Mouse (Mus musculus) frontal cortex, postnatal 36 days (tissue): ENCODE results near the gene Rsph14.

ENCODE experiments used
- DNase-seq, 2 experiments: peaks; one replicate each; pipeline ENCODE4 v3.0.0; 2022; ENCODE audit warnings: low spot score in 2 of 2

The Rsph14 gene

DNA sequence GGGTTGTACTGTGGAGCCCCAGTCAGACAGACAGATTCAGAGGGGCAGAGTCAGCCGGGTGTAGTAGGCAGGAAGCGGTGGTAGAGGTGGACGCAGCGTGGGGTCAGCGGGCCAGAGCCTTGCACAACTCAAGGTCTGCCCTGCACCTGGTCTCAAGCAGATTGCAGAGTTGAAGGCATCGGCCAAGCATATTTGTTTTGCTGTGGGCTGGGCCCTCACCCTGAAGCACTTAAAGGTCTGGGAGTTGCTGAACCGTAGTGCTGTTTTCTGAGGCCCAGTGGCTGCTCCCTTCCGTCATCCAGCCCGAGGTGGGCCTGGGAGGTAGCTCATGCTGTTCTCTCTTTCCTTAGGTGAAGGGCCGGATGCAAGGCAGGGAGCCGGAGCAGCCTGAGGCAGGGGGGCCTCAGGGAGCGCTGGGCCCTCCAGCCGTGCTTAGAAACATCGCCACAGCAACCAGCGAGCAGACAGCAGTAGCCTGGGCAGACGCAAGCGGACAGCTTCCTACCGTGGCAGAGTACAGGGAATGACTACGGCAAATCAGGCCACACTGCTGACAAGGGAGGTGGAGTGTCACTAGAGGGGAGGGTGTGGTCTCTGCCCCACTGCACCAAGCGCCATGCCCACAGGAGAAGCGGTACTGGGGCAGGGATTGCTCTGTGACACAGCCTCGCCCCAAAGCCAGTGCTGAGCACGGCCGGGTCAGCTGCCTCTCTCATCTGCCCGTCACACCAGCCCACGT is 41.6 kb downstream of the Rsph14 start:
- DNase-seq = no peak

- no peak for DNase-seq
Observed at GRCm38 (mm10) chr10:74989814-74990213, 42.6 kb downstream of the Rsph14 start.

- no peak for DNase-seq
Observed at GRCm38 (mm10) chr10:74987698-74988470, 44.5 kb downstream of the Rsph14 start.

DNA sequence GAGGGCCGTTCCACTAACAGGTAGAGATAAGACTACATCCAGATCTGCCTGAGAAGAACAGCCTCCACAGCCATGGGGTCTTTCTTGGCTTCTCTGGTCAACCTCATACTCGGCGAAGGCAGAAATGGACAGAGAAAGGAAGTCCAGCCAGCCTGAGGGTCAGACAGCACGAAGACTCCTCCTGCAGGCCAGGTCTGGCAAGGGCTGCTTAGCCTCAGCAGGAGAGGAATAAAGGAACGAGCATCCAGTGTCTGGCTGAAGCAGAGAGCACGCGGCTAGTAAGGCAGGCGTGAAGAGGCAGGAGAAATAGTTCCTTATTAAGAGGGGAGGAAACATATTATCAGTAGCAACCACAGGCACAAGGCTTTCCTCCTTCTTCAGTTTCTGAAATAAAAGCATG is 49.2 kb downstream of the Rsph14 start:
- no peak for DNase-seq

DNA sequence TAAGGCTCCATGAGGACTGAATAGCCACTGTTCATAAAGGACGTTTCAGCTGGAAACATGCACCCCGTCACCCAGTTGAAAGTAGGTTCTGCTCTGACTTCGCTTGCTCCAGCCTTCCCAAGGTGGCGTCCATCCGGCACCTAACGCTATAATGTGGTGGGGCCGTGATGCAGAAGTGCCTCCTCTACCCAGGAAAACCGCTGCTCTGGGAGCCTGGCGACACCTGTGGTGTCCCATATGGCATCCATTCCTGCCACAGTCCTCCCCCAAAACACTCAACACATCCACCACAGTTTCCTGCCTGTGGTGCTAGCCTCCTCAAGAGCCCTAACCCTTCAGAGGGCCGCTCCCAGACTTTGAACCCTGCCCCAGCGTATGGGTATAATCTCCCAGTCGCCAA is 51.2 kb downstream of the Rsph14 start:
- DNase-seq = no peak

DNA sequence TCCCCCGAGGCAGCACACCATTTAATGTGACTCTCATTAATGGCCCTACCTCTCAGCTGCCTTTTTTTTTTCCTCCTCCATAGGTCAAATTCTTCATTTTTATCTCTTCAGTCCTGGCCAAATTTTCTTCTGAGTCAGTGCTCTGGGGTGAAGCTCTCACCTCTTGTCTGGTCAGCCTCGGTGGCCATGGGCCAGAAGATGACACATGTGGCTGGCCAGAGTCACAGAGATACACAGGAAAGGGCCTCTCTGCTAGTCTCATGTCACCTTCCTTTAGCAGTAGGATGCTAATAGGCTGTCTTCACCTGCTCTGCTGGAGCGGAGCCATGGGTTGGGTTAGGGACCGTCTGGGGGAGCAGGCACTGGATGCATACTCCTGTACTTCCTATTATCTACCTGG is 54.3 kb downstream of the Rsph14 start:
- no peak for DNase-seq

DNA sequence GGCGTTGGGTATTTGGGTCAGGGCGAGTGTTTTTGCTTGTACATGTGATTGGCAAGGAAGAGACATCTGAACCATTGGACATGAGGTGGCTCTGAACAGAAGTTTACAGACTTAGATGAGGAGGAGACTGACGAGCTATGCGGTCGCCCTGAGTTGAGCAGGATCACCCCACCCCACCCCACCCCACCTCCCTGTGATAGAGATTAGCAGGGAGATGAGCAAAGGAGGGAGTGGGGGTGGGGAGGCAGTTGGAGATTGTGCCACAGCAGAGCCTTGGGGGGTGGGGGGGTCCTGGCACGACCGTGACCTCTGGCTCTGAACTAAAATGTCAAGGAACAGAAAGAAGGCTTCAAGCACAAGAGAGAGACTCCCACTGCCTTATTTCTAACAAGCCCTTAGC is 56.0 kb downstream of the Rsph14 start:
- DNase-seq = no peak

- no peak for DNase-seq
Observed at GRCm38 (mm10) chr10:74975626-74976025, 56.8 kb downstream of the Rsph14 start.

GRCm38 (mm10) chr10:74973026-74973425 is 59.4 kb downstream of the Rsph14 start:
- no peak for DNase-seq

DNA sequence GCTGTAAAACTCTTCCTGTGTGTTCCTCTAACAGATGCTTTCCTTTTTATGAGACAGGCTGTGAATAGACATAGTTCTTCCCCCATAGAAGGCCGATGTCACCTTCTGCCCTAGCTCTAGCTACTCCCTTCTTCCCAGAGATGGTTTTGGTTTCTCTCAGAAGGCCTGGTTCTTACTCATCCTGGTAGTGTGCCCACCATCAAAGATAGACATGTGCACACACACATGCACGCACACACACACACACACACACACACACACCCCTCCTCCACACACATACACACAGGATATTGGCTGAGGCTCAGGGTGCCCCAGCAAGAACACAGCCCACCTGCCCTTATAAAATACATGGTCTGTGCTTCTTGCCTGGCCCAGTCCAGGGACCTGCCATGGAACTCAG is 63.1 kb downstream of the Rsph14 start:
- no peak for DNase-seq

DNA sequence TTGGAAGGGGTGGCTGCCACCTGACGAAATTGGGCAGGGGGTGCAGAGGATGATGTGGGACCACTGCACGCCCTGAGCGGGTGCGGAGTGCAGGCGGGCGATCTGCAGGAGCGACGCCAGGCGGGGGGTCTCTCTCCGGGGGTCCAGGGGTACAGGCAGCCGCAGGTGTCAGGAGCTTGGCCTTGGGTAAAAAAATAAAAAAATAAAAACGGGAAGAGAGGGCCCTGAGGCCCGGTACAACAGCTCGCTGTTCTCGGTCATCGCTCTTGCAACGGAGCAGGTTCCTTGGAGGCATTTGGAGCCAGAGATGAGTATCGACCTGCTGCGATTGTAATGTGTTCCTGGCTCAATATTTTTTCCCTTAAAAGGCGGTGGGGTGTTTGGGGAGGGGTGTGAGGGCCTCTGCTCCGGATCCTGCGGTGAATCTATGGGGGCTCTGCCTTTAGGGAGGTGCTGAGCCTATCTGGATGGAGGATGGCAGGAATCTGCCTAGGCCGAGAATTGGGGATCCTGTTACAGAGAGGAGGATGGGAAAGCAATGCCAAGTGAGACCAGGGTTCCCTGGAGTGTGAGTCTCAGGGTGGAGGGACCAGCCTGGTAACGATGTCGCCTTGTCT is 64.6 kb downstream of the Rsph14 start:
- DNase-seq = peak in 1 of 2 experiments; percentile 55

- peak; percentile 98 to 100 for DNase-seq
Observed at GRCm38 (mm10) chr10:74966850-74967451, 65.4 kb downstream of the Rsph14 start, which contains the start of gene Gnaz. Gene Gnaz, plus strand, starts transcription at chr10:74967177.

DNA sequence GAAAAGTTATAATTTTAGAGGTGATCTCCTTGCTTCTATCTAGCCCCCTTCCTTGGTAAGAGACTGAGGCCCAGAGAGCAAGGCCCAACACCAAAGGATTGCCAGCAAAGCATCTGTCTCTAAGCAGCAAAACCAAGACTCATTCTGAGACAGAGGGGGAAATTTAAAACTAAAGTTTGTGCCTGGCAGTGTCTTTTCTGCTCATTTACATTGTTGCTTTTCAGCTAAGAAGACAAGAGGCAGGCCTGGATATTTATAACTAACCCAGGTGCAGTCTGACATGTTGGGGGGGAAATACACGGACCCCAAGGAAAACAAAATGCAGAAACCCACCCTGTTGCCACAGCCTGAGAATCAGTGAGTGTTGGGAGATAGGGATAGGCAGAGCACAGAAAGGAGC is 68.0 kb downstream of the Rsph14 start:
- no peak for DNase-seq

DNA sequence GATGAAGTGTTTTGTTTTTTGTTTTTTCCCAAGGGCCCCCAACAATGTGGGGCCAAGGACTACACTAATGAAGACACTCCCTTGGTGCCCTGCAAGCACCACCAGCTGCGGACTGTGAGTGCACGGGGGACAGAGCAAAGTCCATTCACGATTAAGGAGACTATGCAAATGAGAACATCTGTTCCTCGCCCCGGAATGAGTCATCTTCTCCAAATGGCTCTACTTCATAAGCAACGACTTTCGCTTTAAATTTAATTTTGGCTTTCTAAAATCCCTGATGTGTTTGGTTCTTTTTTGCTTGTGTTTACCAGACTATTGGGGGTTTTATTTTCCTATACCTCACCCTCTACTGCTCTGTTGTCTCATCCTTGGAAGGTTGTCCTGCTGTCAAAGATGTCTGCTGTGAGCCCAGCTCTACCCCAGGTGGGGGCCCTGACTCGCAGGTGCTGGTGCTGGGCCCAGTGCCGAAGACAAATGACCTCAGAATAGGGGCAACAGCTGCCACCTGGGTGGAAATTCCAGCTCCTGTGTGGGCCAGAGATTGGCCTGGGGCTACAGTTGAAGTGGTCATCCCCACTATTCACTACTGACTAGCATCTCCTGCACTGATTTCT is 79.4 kb downstream of the Rsph14 start:
- peak; percentile 59 to 66 for DNase-seq

DNA sequence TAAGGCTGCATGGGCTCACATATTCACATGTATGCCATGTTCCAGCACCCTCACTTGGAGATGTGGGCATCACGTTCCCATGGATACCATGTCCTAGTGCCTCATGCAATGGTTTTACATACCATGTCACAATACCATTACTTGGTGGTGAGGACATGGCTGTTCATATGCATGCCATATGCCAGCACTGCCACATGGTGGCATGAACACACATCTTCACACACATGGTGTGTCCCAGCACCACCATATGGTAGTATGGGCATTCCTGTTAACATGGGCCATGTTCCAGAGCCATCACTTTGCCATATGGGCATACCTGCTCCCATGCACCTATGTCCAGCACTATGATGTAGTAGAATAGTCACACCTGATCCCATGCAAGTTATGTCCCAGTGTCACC is 91.6 kb downstream of the Rsph14 start:
- DNase-seq = no peak

DNA sequence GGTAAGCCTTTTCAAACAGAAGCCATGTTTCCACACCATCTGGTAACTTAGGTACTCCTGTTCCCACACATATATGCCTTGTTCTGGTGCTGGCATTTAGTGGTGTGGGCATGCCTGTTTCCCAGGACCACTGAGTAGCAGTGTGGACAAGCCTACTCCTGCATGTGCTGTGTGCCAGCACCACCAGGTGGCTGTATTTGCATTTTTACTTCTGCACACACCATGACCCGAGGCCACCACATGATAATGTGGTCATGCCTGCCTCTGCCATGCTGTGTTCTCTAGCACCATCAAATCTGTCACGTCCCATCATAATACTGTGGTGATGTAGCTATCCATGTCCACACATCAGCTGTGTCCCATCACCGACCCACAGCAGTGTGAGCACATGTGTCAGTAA is 93.1 kb downstream of the Rsph14 start:
- DNase-seq = no peak

- no peak for DNase-seq
Observed at GRCm38 (mm10) chr10:74938410-74938809, 94.0 kb downstream of the Rsph14 start.

GRCm38 (mm10) chr10:74937003-74937790 is 95.2 kb downstream of the Rsph14 start:
- no peak for DNase-seq

- no peak for DNase-seq
Observed at GRCm38 (mm10) chr10:74935016-74935415, 97.4 kb downstream of the Rsph14 start.

DNA sequence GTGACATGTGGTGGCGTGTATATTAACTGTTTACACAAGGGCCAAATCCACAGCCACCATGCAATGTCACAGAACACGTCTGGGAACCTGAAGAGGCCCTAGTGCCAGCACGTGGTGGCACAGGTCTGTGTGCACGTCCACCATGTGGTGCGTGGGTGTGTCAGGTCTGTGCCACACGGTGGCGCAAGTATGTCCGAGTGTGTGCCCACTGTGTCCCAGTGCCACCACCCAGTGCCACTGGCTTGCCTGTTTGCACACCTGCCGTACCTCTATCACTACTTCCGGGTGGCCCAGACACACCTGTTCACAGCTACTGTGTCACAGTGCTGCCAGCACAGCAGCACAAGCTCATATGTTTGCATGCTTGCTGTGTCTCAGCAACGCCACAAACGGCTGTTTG is 97.9 kb downstream of the Rsph14 start:
- DNase-seq = no peak

- DNase-seq = no peak
Observed at GRCm38 (mm10) chr10:74933548-74934190, 98.7 kb downstream of the Rsph14 start.
